Mouse (Mus musculus) thymus, postnatal 0 days (tissue): ENCODE measurements around the gene Larp1. TPM values are rescaled to one million over a fixed set of nuclear protein-coding genes. Genes with fewer than 3 reads are reported as not detected.
"Not testable (repeated sequence)": the region's sequence is repeated elsewhere in the genome, so short reads cannot be mapped to it uniquely, and the experiment has no call there.

Experiments used
- DNase-seq: peaks from one replicate; pipeline ENCODE4 v3.0.0-alpha.2; 2015; ENCODE audit warnings: low spot score
- polyA plus RNA-seq: library from polyadenylated mRNA; unstranded; fragments of >200 nt; fragmentation: Nextera tagmentation; extraction: Ambion mirVana; gene quantifications from 2 replicates; pipeline ENCODE4 v1.2.1, GENCODE M21; 2015

The Larp1 gene
- polyA plus RNA-seq, 1 experiment from 2014 or later = 22.8 TPM

DNA sequence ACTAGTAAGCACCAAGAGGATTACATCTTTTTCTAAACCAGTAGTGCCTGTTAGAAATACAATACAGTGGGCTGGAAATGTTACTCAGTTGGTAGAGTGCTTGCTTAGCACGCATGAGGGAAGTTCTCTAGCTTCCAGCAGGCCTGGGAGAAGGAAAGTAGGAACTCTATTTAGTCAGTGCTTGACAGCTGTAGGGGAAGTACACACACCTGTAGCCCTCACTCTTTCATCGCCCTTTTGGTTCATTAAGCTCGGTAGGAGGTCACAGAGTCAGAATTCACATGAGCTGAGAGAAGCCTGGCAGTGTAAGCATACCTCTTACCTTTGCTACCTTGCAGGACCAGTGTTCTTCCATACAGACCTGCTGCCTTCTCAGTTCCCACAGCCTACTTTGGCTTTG is 17.5 kb downstream of the Larp1 start:
- no peak for DNase-seq

DNA sequence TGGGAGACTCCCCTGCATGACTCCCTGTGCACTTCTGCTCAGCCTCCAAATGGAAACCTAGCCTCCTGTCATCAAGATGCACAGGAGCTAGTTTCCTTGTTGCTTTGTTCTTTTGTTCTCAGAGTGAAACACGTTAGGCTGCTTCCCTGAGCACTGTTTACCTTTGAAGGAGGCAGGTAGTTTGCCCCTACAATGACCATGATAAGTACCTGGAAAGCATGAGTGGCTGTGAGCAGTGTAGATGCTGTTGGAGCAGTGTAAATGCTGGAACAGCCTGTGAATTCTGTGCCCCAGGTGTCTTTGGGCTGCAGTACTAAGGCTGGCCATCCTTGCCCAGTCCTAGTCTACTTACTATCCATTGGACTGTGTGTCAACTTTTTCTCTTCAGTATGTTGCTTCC is 18.0 kb downstream of the Larp1 start:
- no peak for DNase-seq

DNA sequence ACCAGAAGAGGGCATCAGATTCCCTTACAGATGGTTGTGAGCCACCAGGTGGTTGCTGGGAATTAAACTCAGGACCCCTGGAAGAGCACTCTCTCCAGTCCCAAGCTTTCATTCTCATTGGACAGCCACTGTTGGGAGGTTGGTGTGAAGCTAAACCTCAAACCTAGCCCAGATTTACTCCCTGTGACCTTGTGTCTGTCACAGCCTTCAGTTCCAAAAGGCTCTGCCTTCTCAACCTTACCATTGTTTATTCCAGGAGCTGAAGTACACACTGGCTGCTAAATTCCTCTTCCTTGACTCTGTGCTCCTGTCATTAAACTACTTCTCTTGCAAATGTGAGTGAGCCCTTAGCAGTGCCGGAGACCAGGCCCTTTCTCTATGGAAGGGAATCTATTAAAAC is 20.1 kb downstream of the Larp1 start:
- no peak for DNase-seq

DNA sequence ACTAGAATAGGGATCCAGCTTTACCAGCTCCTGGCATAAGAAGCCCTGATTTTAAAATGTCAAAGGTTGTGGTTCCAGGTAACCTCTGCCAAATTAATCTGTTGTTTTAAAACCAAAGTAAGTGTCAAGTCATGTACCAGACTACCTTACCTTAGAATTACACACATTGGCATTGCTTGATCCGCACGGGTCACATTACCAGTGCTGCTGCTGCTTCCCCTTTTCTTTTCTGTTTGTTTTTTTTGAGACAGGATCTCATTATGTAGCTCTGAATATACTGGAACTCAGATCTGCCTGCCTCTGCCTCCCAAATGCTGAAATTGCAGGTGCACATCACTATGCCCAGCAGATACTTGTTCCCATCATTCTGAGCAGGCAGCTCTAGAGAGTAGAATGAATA is 21.0 kb downstream of the Larp1 start:
- no peak for DNase-seq

DNA sequence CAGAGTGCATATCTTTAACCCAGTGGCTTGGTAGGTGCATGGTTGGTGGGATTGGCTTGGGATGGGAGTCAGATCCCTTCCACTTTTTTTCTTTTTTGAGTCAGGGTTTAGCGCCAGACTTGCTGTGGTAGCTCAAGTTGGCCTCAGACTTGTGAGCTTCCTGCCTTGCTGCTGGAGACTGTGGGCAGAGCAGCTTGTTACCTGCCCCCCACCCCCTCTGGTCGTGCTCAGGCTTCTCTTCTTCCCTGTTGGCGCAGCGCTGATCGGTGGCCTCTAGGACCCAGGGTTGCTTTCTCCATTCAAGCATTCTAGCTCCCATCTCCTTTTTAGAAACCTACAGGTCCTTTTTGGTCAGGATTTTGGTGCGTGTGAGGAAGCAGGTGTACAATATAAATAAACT is 22.3 kb downstream of the Larp1 start:
- peak; percentile 49 for DNase-seq

DNA sequence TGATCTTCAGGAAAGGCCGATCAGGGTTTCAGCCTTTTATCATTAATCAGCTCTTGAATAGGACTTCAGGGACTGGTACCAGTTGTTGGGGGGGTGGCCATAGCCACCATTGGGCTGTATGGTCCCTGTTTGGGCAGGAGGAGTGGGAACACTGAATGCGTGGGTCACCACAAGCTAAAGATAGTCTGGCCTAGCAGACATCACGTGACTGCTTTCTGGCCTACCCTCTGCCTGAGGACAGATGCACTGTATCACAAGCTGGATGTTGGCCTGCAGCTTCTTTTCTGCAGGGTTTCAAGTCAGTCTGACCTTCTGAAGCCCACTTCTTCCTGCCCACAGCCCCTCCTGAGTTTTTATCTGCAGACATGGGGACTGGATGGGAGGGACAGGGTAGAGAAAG is 24.8 kb downstream of the Larp1 start:
- DNase-seq = no peak

DNA sequence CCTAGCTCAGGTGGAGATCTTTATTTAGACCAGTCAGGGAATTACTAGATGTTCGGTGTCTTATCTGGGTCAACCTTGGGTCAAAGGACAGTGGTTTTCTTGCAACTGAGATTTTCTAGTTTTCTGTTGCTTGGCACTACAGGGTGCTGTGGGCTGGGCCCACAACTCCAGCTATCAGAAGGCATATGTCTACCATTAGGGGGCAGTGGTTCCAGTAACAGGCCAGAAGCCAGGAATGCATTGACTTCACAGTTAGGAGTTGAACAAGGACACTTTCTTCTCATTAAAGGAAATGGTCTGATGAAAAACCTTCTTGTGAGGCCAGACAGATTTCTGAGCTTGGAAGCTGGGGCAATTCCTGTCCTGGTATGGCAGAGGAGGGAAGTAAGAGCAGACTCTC is 30.2 kb downstream of the Larp1 start:
- no peak for DNase-seq

DNA sequence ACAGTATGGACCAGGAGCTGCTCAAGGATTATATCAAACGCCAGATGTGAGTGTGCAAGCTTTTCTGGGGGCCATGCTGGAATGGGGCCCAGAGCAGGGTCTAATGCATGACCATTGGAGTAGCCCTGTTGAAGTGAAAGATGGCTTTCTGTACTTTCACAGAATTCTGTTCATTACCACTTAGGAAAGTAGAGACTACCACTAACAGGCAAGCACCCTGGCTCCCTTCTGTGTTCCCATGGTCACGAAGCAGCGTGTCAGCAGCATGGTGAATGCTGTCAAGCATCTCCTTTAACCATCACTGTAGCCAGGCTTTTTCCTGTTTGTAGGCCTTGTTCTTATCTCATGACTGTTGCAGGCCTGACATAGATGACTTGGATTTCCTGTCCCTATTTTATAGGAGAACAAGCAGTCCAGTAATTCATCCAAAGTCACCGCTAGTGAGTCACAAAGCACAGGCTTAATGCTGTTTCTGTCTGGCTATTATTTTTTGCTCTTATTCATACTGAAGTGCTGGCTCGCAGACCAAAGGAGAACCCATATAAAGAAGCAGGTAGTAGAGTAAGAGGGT is 34.1 kb downstream of the Larp1 start:
- DNase-seq = no peak

DNA sequence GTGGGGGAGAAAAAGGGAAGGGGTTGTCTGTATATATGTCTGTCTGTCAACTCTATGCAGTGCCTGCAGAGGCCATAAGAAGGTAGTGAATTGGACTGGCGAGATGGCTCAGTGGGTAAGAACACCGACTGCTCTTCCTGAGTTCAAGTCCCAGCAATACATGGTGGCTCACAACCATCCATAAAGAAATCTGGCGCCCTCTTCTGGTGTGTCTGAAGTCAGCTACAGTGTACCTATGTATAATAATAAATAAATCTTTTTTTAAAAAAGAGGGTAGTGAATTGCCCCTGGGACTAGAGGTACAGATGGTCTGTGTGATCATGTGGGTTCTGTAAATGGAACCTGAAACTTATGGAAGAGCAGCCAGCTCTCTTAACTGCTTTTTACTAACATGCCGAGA is 37.6 kb downstream of the Larp1 start:
- DNase-seq = no peak

DNA sequence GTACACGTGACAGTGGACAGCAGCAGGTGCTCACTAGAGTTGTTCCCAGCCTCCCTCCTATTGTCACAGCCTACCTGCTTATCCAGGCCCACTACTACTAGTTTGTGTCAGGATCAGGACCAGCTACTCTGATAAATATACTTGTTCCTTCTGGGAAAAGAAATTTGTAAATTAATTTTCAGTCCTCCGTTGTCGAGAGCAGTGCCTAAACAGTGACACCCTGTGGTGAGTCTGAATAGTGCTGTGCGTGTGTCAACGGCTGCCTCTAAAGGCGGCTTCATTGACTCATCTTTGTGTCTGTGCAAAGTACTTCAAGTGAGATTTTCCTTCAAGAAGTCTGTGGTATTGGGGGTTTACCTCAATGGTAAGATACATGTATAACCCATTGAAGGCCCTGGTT is 48.6 kb downstream of the Larp1 start:
- peak; percentile 59 for DNase-seq

DNA sequence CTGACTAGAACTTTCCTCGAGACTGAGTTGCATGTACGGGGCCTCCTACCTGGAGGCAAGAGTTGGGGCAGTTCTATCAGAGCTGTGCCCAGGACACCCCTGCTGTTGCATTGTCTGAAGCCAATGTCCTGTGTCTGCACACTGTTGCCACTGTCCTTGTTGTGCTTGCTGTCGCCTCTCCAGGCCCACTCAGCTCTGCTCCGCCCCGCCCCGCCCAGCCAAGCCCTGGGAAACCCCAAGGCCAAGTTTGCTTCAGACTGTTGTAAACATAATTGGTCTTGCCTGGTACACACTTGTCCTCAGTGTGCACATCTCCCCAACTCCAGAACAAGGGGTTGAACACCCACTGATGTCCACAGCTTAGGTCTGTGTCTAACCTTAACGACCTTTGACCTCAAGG is 50.9 kb downstream of the Larp1 start:
- not testable (repeated sequence) for DNase-seq

DNA sequence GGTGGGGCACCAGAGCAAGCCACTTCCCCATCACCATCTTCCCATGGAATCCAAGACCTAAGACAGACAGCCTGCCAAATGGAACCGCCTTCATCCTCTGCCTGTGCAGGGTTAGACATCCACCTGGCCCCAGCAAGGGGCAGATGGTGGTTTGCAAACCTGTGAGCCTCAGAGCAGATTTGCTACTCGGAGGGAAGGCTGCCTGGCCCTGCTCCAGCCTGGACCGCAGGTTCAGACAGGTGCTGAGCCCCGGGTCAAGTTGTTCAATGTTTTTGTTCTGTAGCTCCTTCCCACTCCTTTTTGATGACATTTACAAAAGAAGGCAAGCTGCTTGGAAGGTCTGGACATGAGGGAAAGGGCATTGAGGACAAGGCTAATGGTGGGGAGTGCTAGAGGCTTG is 52.4 kb downstream of the Larp1 start:
- not testable (repeated sequence) for DNase-seq

DNA sequence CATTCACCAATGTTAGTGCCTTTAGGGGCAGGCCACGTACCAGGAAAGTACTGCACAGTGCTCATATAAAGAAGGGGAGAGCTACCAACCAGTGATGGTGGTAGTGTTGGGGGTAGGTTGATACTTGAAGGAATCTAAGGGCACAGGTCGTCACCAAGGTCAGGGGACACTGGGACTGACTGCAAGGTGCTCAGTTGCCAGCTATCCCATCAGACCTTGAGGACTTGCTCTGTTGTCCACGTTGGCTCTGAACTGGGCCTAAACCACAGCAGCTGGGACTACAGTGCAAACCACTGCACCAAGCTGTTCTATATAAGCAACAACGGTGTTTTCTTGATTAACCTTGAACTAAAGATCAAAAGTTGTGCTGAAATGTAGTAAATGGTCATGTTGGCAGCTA is 53.7 kb downstream of the Larp1 start:
- DNase-seq = no peak

DNA sequence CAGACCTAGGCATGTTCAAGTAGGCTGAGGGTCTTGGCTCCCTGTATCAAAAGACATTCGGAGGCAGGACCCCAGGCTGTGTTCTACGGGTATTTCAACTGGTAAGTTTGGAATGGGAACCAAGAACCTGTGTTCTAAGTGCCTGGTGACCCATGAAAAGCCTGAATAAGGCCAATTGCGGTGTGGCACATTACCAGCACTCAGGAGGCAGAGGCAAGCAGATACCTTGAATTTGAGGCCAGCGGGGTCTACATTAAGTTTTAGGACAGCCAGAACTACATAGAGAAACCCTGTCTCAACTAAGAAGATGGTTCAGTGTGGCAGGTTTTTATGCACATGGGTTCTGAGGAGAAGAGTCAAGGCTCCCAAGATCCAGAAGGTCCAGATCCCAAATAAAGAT is 56.2 kb downstream of the Larp1 start:
- DNase-seq = no peak

DNA sequence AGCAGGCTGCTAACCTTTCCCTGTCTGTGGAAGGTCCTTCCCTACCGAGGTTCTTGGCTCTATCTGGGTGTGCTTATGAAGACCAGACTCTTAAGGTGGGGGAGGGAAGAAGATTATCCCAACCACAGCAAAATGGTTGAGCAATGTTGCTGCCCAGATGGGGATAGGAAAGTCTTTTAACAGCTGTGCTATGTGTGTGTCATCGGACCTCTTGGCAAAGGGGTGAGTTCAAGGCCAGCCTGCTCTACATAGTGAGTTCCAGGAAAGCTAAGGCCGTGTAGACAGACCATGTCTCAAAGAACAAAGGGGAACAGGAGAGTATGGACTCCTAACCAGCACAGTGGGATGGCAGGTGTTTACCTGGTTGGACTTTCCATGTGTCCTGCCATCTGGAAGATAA is 64.1 kb downstream of the Larp1 start:
- DNase-seq = no peak

DNA sequence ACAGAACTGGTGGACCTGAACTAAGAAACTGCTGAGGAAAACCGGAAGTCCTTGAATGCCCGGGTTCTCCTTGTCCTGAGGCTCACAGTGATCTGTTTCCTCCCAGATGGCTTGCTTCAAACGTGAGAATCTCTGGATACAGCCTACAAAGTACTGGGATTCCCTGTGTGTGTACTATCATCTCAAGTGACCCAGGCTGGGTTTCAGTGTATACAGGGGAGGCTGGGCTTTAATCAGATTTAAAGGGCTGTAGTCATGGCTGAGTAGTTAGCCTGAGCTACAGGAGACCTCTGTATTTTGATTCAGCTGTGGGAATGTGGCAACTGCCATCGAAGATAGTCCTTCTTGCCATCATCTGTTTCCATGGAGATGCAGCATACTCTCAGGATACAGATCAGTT is 68.4 kb downstream of the Larp1 start:
- no peak for DNase-seq

DNA sequence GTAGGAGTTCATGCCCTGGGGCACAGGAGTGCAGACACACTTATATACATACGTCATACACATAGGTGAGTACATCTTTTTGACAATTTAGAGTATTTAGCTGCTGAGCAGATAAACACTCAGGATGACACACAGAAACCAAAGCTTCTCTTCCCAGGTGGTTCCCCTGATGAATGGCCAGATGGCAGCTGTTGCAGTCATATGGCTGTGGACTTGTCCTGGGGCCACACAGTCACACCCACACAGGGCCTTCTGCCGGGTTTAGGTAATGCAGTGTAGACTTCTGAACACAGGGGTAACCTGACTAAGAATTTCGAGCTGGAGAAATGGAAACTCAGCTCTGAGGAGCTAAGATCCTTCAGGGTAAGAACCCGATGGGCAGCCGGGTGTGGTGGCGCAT is 72.9 kb downstream of the Larp1 start:
- DNase-seq = no peak

DNA sequence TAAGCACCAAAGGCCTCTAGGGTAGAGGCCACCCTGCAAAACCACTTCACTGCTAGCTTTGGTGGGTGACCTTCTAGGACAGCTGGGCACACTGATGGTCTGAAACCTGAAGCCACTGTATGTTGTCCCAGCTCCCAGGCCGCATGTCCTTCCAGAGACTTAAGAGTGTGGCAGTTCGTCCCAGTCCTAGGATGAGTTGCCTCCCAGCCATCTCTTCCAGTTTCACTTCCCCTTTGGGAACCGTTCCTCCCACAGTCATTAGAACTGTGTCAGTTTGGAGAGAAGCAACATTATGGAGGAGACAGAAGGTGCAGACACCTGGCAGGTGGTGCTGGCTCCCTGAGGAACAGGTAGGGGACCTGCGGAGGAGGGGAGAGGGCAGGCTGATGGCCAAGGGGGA is 83.7 kb downstream of the Larp1 start:
- DNase-seq = no peak

DNA sequence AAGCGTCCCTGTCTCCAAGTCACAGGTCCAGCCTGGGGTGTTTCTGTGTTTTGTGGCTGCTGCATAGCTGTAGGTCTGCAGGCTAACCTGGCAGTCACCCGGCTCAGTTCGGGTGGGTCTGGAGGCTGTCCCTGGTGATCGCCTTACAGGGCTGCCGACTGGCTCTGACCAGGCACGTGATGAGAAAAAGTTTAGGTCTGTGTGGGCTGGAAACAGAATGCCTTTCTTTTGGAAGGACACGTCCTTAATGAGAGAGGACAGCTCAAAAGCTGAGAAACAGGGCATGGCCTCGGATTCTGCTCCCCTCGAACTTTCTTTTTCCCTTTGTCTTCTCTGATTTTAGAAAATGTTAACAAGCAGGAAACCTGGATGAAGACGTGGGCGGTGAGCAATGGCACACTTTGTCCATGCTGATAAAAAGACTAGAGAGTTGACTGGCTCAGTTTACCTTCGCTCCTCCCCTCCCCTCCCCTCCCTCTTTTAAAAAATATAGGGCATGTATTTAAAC is 84.2 kb downstream of the Larp1 start, which contains the start of gene Gm12248:
Gene Gm12248, minus strand, starts transcription at position 114 of the 508 bp plus-strand sequence.
- no peak for DNase-seq

DNA sequence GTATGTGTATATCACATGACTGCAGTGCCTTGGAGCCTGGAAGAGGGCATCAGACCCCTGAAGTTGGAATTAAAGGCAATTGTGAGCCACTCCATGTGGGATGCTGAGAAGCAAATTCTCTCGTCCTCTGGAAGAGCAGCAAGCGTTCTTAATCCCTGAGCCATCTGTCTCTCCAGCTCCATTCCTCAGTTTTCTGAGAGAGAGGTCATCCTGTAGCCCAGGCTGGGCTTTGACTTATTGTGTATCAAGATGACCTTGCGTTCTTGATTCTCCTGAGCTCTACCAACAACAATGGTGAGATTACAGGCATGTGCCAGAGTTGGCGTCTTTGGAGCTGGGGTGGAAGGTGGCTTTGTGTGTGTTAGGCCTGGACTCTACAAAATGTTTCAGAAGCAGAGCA is 85.9 kb downstream of the Larp1 start:
- DNase-seq = no peak

DNA sequence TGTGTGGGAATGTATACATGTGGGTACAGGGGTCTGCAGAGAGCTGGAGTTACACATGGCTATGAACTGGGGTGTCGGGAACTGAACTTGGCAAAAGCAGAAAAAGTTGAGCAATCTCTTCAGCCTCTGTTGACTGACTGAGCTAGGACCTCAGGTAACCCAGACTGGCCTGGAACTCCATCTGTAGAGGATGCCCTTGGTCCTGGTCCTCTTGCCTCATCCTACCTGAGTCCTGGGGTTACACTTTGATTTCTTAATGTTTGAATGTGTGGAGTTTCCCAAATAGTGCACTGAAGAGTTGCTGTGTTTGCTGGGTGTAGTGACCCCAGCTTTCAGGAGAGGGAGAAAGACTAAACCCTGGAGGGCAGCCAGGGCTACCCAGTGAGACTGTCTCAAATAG is 86.7 kb downstream of the Larp1 start:
- DNase-seq = no peak

DNA sequence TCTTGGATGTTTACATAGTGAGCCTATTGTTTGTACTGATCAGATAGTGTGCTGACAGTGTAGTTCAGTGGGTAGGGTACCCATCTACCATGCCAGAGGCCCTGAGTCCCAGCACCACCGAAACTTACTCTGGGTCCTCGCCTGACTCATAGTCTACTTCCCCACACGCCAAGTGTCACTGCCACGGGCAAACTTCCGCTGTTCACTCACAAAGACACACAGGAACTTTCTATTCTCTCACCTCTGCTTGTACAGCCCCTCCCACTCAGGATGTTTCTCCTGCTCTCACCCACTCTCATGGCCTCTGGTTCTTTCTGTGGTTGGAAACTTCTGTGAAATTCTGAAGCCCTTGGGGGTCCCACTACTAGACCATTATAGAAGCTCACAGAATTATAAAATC is 87.3 kb downstream of the Larp1 start:
- DNase-seq = peak; percentile 64

DNA sequence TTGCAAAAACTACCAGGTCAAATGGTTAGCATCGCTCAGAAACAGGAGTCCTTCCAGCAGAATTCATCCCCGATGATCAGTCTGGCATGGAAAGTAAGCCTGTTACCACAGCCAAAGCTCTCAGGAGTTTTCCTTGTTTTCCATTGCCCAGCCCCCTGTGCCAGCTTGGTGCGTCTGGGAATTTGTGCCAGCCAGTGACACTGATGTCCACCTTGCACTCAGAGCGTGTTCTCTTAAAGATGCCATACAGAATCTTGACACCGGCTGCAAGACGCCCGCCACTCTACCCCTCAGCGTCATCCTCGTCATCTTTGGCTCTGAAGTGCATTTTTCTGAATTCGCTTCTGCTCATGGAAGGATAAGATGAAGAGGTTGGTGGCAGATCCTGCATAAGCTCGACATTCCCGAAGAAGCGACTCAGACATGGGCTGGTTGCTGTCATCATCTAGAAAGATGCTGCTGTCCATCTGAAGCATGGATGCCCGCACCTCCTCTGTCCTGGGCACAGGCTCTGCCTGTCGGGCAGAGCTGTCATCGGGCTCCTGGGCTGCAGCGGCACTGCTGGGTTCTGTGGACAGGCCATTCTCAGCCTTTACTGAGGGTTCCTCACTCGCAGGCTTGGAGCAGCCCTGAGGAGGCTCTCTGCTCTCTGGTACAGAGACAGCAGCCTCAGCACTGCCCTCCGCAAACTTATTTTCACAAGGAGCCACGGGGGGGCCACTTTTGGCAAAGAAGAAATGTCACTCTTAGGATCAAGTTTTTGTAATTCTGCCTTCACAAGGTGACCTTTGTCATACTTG is 88.2 kb downstream of the Larp1 start:
- no peak for DNase-seq
